Mouse (Mus musculus) lung, adult 10 weeks (tissue): Measurements from ENCODE around the gene 0610030E20Rik. TPM values are rescaled to one million over a fixed set of nuclear protein-coding genes. Genes with fewer than 3 reads are reported as not detected.

Experiments used
- polyA plus RNA-seq: library from polyadenylated mRNA; stranded (reverse); fragments of 350-450 nt; fragmentation: Illumina TruSeq; extraction: RNeasy Lipid Tissue Mini Kit (QIAGEN cat#74804); gene quantifications from one replicate; pipeline ENCODE4 v1.2.3, GENCODE M21; 2014; ENCODE audit warnings: low read depth, low replicate concordance; ENCODE audit not compliant: insufficient read depth

The 0610030E20Rik gene
- polyA plus RNA-seq = 8.5 TPM

GRCm38 (mm10) chr6:72347166-72347941, at the start of gene 0610030E20Rik:
0610030E20Rik (plus strand) TSS chr6:72347317.

GRCm38 (mm10) chr6:72345074-72345567, 2.0 kb upstream of the 0610030E20Rik start, which contains the start of gene Usp39:
Usp39 (minus strand) TSS chr6:72345184.

GRCm38 (mm10) chr6:72355066-72355911, 8.2 kb downstream of the 0610030E20Rik start, which contains the start of gene Tmem150a:
Tmem150a (plus strand) TSS chr6:72355447.

GRCm38 (mm10) chr6:72366844-72367443, 19.8 kb downstream of the 0610030E20Rik start, which contains the start of gene Rnf181:
Rnf181 (minus strand) TSS chr6:72366956.

GRCm38 (mm10) chr6:72380131-72380770, 33.1 kb downstream of the 0610030E20Rik start, which contains the start of gene Vamp5:
Vamp5 (minus strand) TSS chr6:72380468.

GRCm38 (mm10) chr6:72389941-72390771, 43.0 kb downstream of the 0610030E20Rik start, which contains the start of gene Vamp8:
Vamp8 (minus strand) TSS chr6:72390703.

Other genes with a start within 250 kb of the 0610030E20Rik start
- 18.7 TPM for gene St3gal5, start 249.7 kb upstream of the 0610030E20Rik start, polyA plus RNA-seq
- gene Atoh8, start 111.7 kb upstream of the 0610030E20Rik start, polyA plus RNA-seq = 13.7 TPM
- 2,676 TPM for gene Sftpb, start 42.7 kb upstream of the 0610030E20Rik start, polyA plus RNA-seq
- gene Usp39, start 2.1 kb upstream of the 0610030E20Rik start, polyA plus RNA-seq = 23.9 TPM
- 17.6 TPM for gene Tmem150a, start 8.1 kb downstream of the 0610030E20Rik start, polyA plus RNA-seq
- gene Rnf181, start 19.6 kb downstream of the 0610030E20Rik start, polyA plus RNA-seq = 160 TPM
- 132 TPM for gene Vamp5, start 33.2 kb downstream of the 0610030E20Rik start, polyA plus RNA-seq
- gene Vamp8, start 43.4 kb downstream of the 0610030E20Rik start, polyA plus RNA-seq = 819 TPM
- gene Ggcx, start 67.0 kb downstream of the 0610030E20Rik start, polyA plus RNA-seq = 16.4 TPM
- 145 TPM for gene Mat2a, start 92.2 kb downstream of the 0610030E20Rik start, polyA plus RNA-seq
- gene Sh2d6, start 174.4 kb downstream of the 0610030E20Rik start, polyA plus RNA-seq = not detected
- 79.6 TPM for gene Capg, start 197.1 kb downstream of the 0610030E20Rik start, polyA plus RNA-seq